Mouse (Mus musculus): ENCODE results near the gene Cbr4. TPM values are rescaled to one million over a fixed set of nuclear protein-coding genes. Genes with fewer than 3 reads are reported as not detected.

Cbr4 gene
- polyA plus RNA-seq, 1 experiment = 26.4 TPM

DNA sequence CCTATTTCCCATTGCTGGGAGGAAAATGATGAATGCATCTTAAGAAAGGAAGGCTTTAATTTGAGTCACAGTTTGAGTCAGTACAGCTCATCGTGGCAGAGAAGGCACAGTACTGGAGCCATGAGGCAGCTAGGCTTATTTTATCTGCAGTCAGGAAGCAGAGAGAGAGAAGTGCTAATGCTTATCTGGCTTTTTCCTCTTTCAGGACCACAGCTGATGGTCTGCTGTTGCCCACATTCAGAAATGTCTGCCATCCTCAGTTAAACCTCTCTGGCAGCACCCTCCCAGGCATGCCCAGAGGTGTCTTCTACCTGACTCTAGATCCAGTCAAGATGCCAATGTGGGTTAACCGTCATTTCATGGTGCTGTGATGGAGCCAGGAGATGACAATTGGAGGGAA lies 23.1 kb upstream of the Cbr4 start:
- Histone ChIP-seq H3K4me1 (ENCODE audit: control insufficient read depth, insufficient read depth, low read length) (no peaks in the 10 kb centered on the region), H3K4me3 (ENCODE audit: insufficient read depth, low read length) (no peak overlapping the region), H3K27ac (ENCODE audit: insufficient read depth, low read depth, low read length) (no peak overlapping the region)
- no peak for TF ChIP-seq POLR2A (IDR thresholded peaks at IDR 0.05; ENCODE audit: borderline replicate concordance, low read depth, low read length)
- no peak for TF ChIP-seq CTCF (IDR thresholded peaks at IDR 0.05; ENCODE audit: low read depth, low read length)

DNA sequence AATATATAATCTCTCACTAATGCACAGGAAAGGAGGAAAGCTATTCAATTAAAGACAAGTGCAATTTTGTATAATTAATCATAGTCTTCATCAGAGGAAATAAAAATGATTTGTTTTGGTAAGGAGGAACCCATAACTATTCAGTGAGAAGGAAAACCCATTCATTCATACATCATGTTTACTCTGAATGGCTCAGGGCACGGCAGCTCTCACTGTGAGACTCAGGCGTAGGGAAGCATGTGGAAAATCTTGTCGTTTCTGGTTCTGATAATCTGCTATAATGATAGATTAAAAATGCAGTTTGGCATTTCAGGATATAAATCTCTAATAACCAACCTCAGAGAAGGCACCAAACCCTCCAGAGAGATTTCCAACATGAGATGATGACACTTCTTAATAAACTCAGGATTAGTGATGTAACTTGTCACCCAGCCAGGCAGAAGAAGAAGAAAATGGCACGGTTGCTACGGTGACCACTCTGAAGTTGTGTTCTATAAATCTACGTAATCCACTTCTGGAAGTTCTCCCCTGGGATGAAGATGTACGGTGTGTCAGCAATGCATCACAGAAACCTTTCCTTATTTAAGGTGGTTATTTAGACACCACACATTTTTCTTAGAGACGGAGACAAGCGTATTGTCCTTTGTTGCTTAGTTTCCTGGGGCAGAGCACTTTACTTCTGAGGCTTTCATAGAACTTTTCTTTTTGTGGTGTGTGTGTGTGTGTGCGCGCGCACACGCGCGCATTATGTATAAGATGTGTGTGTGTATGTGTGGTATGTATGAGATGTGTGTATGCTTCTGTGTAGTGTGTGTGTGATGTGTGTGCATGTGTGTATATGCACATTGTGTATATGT lies 20.6 kb upstream of the Cbr4 start:
- H3K27ac ChIP-seq (ENCODE audit: insufficient read depth, low read depth, low read length) = no peak overlapping the region
- H3K4me3 ChIP-seq (ENCODE audit: insufficient read depth, low read length) = no peak overlapping the region
- TF ChIP-seq POLR2A (IDR thresholded peaks at IDR 0.05; ENCODE audit: borderline replicate concordance, low read depth, low read length) = no peak
- TF ChIP-seq CTCF (IDR thresholded peaks at IDR 0.05; ENCODE audit: low read depth, low read length) = no peak
- no peaks in the 10 kb centered on the region for H3K4me1 ChIP-seq (ENCODE audit: control insufficient read depth, insufficient read depth, low read length)

DNA sequence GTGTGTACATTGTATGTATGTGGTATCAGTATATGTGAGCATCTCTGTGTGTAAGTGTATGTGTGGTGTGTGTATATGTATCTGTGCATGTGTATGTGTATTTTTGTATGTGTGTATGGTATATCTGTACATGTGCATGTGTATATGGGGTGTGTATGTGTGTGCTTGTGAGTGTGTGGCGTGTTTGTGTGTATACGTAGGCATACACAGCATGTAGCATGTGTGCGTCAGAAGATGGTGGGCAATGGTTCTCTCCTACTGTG lies 20.1 kb upstream of the Cbr4 start:
- no peak overlapping the region for H3K4me3 ChIP-seq (ENCODE audit: insufficient read depth, low read length)
- TF ChIP-seq CTCF (IDR thresholded peaks at IDR 0.05; ENCODE audit: low read depth, low read length) = no peak
- TF ChIP-seq POLR2A (IDR thresholded peaks at IDR 0.05; ENCODE audit: borderline replicate concordance, low read depth, low read length) = no peak
- no peak overlapping the region for H3K27ac ChIP-seq (ENCODE audit: insufficient read depth, low read depth, low read length)
- no peaks in the 10 kb centered on the region for H3K4me1 ChIP-seq (ENCODE audit: control insufficient read depth, insufficient read depth, low read length)

DNA sequence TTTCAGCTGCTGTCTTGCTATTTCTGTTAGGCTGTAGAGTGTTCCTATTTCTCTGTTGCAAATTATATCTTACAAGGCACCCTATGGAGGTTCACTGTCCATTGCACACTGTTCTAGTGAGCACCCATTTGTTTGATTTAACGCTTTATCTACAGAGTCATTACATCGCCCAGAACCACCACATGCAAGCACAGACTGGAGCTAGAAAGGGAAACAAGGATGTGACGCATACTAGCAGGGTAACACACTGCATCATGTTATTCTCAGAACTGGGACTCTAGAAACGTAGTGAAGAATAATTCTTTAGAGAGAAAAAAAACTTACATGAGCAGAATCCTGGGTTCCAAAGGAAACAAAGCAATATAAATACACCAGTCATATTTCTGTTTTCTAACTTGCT lies 17.3 kb upstream of the Cbr4 start:
- no peak overlapping the region for H3K27ac ChIP-seq (ENCODE audit: insufficient read depth, low read depth, low read length)
- TF ChIP-seq POLR2A (IDR thresholded peaks at IDR 0.05; ENCODE audit: borderline replicate concordance, low read depth, low read length) = no peak
- TF ChIP-seq CTCF (IDR thresholded peaks at IDR 0.05; ENCODE audit: low read depth, low read length) = no peak

DNA sequence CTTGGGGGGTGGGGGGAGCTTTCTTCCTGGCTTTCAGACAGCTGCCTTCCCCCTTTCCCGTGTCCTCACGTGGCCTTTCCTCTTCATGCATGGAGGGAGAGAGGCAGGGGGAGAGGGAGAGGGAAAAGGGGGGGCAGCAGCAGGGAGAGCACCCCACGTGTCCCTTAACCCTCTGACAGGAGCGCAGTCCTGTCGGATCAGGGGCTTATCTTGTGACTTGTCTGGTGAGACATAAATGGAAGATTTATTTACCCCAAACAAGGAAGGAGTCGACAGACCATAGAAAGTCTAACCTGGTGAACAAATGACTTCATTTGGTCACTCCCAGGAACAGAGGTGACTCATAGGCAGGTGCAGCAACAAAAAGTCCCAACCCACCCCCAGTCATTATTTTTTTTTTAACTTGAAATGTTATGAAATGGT lies 12.3 kb upstream of the Cbr4 start:
- Histone ChIP-seq H3K4me3 (ENCODE audit: insufficient read depth, low read length) (no peak overlapping the region), H3K27ac (ENCODE audit: insufficient read depth, low read depth, low read length) (no peak overlapping the region), H3K4me1 (ENCODE audit: control insufficient read depth, insufficient read depth, low read length) (no peaks in the 10 kb centered on the region)
- TF ChIP-seq POLR2A (IDR thresholded peaks at IDR 0.05; ENCODE audit: borderline replicate concordance, low read depth, low read length) (no peak), CTCF (IDR thresholded peaks at IDR 0.05; ENCODE audit: low read depth, low read length) (no peak)

More for the DNA sequence above, 17.3 kb upstream of the Cbr4 start:
- no peaks in the 10 kb centered on the region for H3K4me1 ChIP-seq (ENCODE audit: control insufficient read depth, insufficient read depth, low read length)
- H3K4me3 ChIP-seq (ENCODE audit: insufficient read depth, low read length) = no peak overlapping the region

DNA sequence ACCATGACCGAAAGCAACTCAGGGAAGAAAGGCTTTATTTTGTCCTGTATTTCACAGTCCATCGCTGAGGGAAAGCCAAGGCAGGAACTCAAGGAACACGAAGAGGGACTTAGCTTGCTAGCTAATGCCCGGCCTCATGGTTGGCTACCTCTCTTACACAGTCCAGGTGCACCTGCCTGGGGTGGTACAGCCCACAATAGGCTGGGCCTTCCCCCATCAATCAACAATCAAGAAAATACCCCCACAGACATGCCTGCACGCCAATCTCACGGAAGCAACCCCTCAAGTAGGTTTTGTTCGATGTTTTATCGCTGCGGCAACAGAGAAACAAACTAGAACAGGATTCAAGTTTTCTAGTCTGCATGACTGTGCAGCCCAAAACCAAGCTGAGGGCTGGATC lies 11.4 kb upstream of the Cbr4 start:
- no peak overlapping the region for H3K27ac ChIP-seq (ENCODE audit: insufficient read depth, low read depth, low read length)
- H3K4me3 ChIP-seq (ENCODE audit: insufficient read depth, low read length) = no peak overlapping the region
- no peaks in the 10 kb centered on the region for H3K4me1 ChIP-seq (ENCODE audit: control insufficient read depth, insufficient read depth, low read length)
- TF ChIP-seq CTCF (IDR thresholded peaks at IDR 0.05; ENCODE audit: low read depth, low read length) (no peak), POLR2A (IDR thresholded peaks at IDR 0.05; ENCODE audit: borderline replicate concordance, low read depth, low read length) (no peak)

DNA sequence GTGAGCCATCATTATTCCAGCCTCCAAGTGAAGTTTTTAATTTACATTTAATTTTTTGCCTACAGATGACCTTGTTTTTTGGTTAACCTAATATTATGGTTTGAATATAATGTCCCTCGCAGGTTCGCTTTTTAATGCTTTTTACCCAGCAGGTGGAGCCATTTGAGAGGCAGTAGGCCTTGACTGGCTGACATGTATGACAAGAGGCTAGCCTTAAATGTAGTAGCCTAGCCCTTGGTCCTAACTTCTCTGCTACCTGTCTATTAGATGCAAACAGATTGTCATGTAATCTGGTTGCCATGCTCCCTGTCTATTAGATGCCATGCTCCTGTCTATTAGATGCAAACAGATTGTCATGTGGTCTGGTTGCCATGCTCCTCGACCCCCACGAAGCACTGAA lies 9.4 kb upstream of the Cbr4 start:
- no peak overlapping the region for H3K27ac ChIP-seq (ENCODE audit: insufficient read depth, low read depth, low read length)
- TF ChIP-seq POLR2A (IDR thresholded peaks at IDR 0.05; ENCODE audit: borderline replicate concordance, low read depth, low read length) = no peak
- no peak for TF ChIP-seq CTCF (IDR thresholded peaks at IDR 0.05; ENCODE audit: low read depth, low read length)
- no peak overlapping the region for H3K4me3 ChIP-seq (ENCODE audit: insufficient read depth, low read length)
- H3K4me1 ChIP-seq (ENCODE audit: control insufficient read depth, insufficient read depth, low read length) = no peaks in the 10 kb centered on the region

DNA sequence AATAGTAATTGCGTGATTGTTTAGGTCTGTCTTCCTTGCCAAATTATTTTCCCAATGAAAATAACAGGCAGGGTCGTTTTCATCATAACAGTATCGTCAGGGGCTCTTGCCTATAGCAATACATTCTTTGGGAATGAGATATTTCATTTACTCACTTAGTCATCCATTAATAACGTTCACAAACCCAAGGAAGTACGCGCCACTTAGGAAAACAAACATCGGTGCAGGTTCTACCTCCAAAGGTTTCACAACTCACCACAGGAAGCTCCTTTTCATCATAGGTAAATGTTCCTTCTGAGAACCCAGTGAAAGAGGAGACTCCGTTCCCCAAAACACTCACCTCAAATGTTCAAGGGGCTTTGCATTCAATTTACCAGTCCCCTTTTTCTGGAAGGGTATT lies 8.7 kb upstream of the Cbr4 start:
- no peak overlapping the region for H3K27ac ChIP-seq (ENCODE audit: insufficient read depth, low read depth, low read length)
- no peak for TF ChIP-seq CTCF (IDR thresholded peaks at IDR 0.05; ENCODE audit: low read depth, low read length)
- TF ChIP-seq POLR2A (IDR thresholded peaks at IDR 0.05; ENCODE audit: borderline replicate concordance, low read depth, low read length) = no peak
- H3K4me1 ChIP-seq (ENCODE audit: control insufficient read depth, insufficient read depth, low read length) = no peaks in the 10 kb centered on the region
- no peak overlapping the region for H3K4me3 ChIP-seq (ENCODE audit: insufficient read depth, low read length)

DNA sequence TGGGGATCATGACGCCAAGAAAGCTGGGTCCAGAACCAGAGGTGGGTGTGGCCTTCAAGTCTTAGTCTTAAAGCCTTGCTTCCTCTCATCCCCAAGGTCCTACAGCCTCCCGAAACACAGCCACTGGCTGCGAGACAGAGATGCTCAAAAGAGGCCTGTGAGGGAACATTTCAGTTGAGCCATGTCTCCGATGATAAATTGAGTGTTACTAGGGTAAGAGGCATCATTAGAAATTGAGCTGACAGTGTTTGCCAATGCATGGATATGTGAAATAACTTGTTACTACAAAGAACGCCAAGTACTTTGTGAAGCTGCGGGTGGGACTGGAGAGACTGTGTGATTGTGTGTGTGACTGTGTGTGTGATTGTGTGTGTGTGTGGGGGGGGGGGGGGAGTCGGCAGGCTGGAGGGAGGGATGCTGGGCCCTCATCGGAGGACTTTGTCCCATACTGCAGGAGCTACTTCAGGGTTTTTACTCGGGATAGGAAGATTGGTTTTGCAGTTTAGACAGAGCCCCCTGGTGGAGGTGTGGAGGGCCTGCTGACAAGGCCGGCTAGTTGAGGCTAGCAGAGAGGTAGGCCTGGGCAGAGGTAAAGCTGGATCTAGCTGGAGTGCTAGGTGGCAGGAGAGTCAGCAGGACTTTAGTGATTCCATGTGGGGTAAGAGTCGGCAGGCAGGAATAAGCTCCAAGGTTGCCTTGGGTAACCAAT lies 7.9 kb upstream of the Cbr4 start:
- TF ChIP-seq CTCF (IDR thresholded peaks at IDR 0.05; ENCODE audit: low read depth, low read length) = peak; percentile 21; the same call in 1 of the 2 replicates
- no peak for TF ChIP-seq POLR2A (IDR thresholded peaks at IDR 0.05; ENCODE audit: borderline replicate concordance, low read depth, low read length)
- H3K4me3 ChIP-seq (ENCODE audit: insufficient read depth, low read length) = no peak overlapping the region
- no peaks in the 10 kb centered on the region for H3K4me1 ChIP-seq (ENCODE audit: control insufficient read depth, insufficient read depth, low read length)
- no peak overlapping the region for H3K27ac ChIP-seq (ENCODE audit: insufficient read depth, low read depth, low read length)

DNA sequence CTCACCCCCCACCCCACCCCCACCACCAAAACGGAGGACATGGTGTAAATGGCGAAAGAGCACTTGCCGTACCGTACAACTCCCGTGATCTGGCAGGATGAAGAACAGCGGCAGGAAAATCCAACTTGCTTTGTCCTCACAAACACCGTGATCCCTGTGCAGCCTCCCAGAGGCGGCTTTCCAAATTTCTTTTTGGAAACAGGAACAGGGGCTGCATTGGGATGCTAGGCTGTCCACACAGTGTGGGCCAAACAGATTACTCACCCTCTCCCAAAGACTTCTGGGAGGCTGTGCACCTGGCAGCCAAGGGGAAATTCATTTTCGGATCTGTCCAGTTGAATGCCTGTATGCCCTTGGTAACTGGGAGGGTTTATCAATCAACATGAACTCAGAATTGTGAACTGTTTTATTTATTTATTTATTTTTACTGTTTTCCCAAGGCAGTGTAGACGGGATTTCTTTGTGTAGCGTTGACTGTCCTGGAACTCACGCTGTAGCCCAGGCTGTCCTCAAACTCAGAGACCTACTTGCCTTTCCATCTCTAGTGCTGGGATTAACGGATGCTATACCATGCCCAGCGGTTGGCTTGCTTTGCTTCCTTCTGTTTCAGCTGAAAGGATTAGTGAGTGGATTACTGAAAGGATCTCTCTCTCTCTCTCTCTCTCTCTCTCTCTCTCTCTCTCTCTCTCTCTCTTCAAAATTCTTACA lies 7.1 kb upstream of the Cbr4 start:
- H3K4me3 ChIP-seq (ENCODE audit: insufficient read depth, low read length) = no peak overlapping the region
- no peak overlapping the region for H3K27ac ChIP-seq (ENCODE audit: insufficient read depth, low read depth, low read length)
- TF ChIP-seq CTCF (IDR thresholded peaks at IDR 0.05; ENCODE audit: low read depth, low read length) (no peak), POLR2A (IDR thresholded peaks at IDR 0.05; ENCODE audit: borderline replicate concordance, low read depth, low read length) (no peak)
- H3K4me1 ChIP-seq (ENCODE audit: control insufficient read depth, insufficient read depth, low read length) = no peaks in the 10 kb centered on the region
